Mouse (Mus musculus) skeletal muscle tissue, adult 2 months (tissue): ENCODE measurements around the gene 1600015I10Rik.
"Not testable (repeated sequence)": the region's sequence is repeated elsewhere in the genome, so short reads cannot be mapped to it uniquely, and the experiment has no call there.

Experiments
- DNase-seq: peaks from one replicate; pipeline ENCODE4 v3.0.0-alpha.2; 2012; ENCODE audit warnings: low read depth, low spot score

The 1600015I10Rik gene

GRCm38 (mm10) chr6:48929595-48929994 is at the start of gene 1600015I10Rik:
Gene 1600015I10Rik (plus strand): TSS chr6:48929895.
- no peak for DNase-seq

GRCm38 (mm10) chr6:48894203-48894602 is 35.5 kb upstream of the 1600015I10Rik start:
- DNase-seq: no peak

- DNase-seq: no peak
Observed at GRCm38 (mm10) chr6:48894938-48895818, 34.5 kb upstream of the 1600015I10Rik start.

GRCm38 (mm10) chr6:48895941-48896340 is 33.8 kb upstream of the 1600015I10Rik start:
- DNase-seq: no peak

GRCm38 (mm10) chr6:48896956-48897355 is 32.7 kb upstream of the 1600015I10Rik start:
- DNase-seq: no peak

- not testable (repeated sequence) for DNase-seq
Observed at GRCm38 (mm10) chr6:48901316-48901715, 28.4 kb upstream of the 1600015I10Rik start.

- no peak for DNase-seq
Observed at GRCm38 (mm10) chr6:48902511-48903406, 26.9 kb upstream of the 1600015I10Rik start.

GRCm38 (mm10) chr6:48903437-48903836 is 26.3 kb upstream of the 1600015I10Rik start:
- no peak for DNase-seq

GRCm38 (mm10) chr6:48905606-48906005 is 24.1 kb upstream of the 1600015I10Rik start:
- DNase-seq: no peak

GRCm38 (mm10) chr6:48906371-48906770 is 23.3 kb upstream of the 1600015I10Rik start:
- DNase-seq: no peak

- no peak for DNase-seq
Observed at GRCm38 (mm10) chr6:48909229-48909628, 20.5 kb upstream of the 1600015I10Rik start.

- no peak for DNase-seq
Observed at GRCm38 (mm10) chr6:48912033-48912432, 17.7 kb upstream of the 1600015I10Rik start.

- no peak for DNase-seq
Observed at GRCm38 (mm10) chr6:48913587-48913986, 16.1 kb upstream of the 1600015I10Rik start.

GRCm38 (mm10) chr6:48949596-48949995 is 19.9 kb downstream of the 1600015I10Rik start:
- no peak for DNase-seq

GRCm38 (mm10) chr6:48950676-48951075 is 21.0 kb downstream of the 1600015I10Rik start:
- DNase-seq: no peak

- no peak for DNase-seq
Observed at GRCm38 (mm10) chr6:48951630-48952029, 21.9 kb downstream of the 1600015I10Rik start.

- DNase-seq: no peak
Observed at GRCm38 (mm10) chr6:48953220-48953619, 23.5 kb downstream of the 1600015I10Rik start.

- DNase-seq: no peak
Observed at GRCm38 (mm10) chr6:48954211-48954610, 24.5 kb downstream of the 1600015I10Rik start.

GRCm38 (mm10) chr6:48954946-48955345 is 25.3 kb downstream of the 1600015I10Rik start:
- no peak for DNase-seq

- no peak for DNase-seq
Observed at GRCm38 (mm10) chr6:48956785-48957184, 27.1 kb downstream of the 1600015I10Rik start.

- DNase-seq: no peak
Observed at GRCm38 (mm10) chr6:48958053-48958452, 28.4 kb downstream of the 1600015I10Rik start.

- DNase-seq: not testable (repeated sequence)
Observed at GRCm38 (mm10) chr6:48959151-48959550, 29.5 kb downstream of the 1600015I10Rik start.
